Mouse (Mus musculus): ENCODE results near the gene Rpl19.

The Rpl19 gene

GRCm38 (mm10) chr11:98024516-98024915, 2.0 kb upstream of the Rpl19 start:
- no peak for DNase-seq

GRCm38 (mm10) chr11:98026248-98026569, 301 bp upstream of the Rpl19 start:
- DNase-seq = no peak

GRCm38 (mm10) chr11:98027297-98027688, 783 bp downstream of the Rpl19 start:
- no peak for DNase-seq

- DNase-seq = no peak
These were observed 1.3 kb downstream of the Rpl19 start for GRCm38 (mm10) chr11:98027785-98028184.

GRCm38 (mm10) chr11:98030701-98031442, 4.4 kb downstream of the Rpl19 start:
- DNase-seq = no peak

GRCm38 (mm10) chr11:98031443-98031770, 4.9 kb downstream of the Rpl19 start:
- DNase-seq = peak; percentile 76

- no peak for DNase-seq
These were observed 7.6 kb downstream of the Rpl19 start for GRCm38 (mm10) chr11:98034061-98034460.

GRCm38 (mm10) chr11:98034840-98035239, 8.3 kb downstream of the Rpl19 start:
- no peak for DNase-seq

- no peak for DNase-seq
These were observed 9.5 kb downstream of the Rpl19 start for GRCm38 (mm10) chr11:98035977-98036377.

- no peak for DNase-seq
These were observed 11.4 kb downstream of the Rpl19 start for GRCm38 (mm10) chr11:98037871-98038270.

- no peak for DNase-seq
These were observed 14.5 kb downstream of the Rpl19 start for GRCm38 (mm10) chr11:98040975-98041374.

- peak; percentile 32 for DNase-seq
These were observed 16.2 kb downstream of the Rpl19 start for GRCm38 (mm10) chr11:98042741-98043140.

GRCm38 (mm10) chr11:98044074-98044473, 17.6 kb downstream of the Rpl19 start:
- DNase-seq = no peak

- no peak for DNase-seq
These were observed 19.1 kb downstream of the Rpl19 start for GRCm38 (mm10) chr11:98045596-98045995.

- no peak for DNase-seq
These were observed 20.0 kb downstream of the Rpl19 start for GRCm38 (mm10) chr11:98046466-98046865.

GRCm38 (mm10) chr11:98047745-98048144, 21.2 kb downstream of the Rpl19 start:
- DNase-seq = no peak

- DNase-seq = no peak
These were observed 23.4 kb downstream of the Rpl19 start for GRCm38 (mm10) chr11:98049672-98050519.

- no peak for DNase-seq
These were observed 24.0 kb downstream of the Rpl19 start for GRCm38 (mm10) chr11:98050520-98050815.

GRCm38 (mm10) chr11:98050940-98051339, 24.4 kb downstream of the Rpl19 start:
- DNase-seq = no peak

- no peak for DNase-seq
These were observed 25.2 kb downstream of the Rpl19 start for GRCm38 (mm10) chr11:98051611-98052128.

GRCm38 (mm10) chr11:98052129-98052988, 25.8 kb downstream of the Rpl19 start:
- DNase-seq = no peak

- peak; percentile 54 for DNase-seq
These were observed 26.7 kb downstream of the Rpl19 start, which contains the start of gene Stac2 for GRCm38 (mm10) chr11:98052989-98053834. Stac2 (minus strand) TSS chr11:98053462.
